Mouse (Mus musculus) T-cell, adult 2 months (primary cell): Measurements from ENCODE around the gene Wdr44.

Experiments used
- DNase-seq: peaks from one replicate; pipeline ENCODE4 v3.0.0; 2022; ENCODE audit warnings: low spot score

Gene Wdr44

GRCm38 (mm10) chrX:23840921-23841320 is 148.1 kb downstream of the Wdr44 start:
- no peak for DNase-seq
